Mouse (Mus musculus) heart, embryonic 14.5 days (tissue): ENCODE results near the gene Eif4g1. TPM values are rescaled to one million over a fixed set of nuclear protein-coding genes. Genes with fewer than 3 reads are reported as not detected.

ENCODE experiments used
- ATAC-seq: fragments of 200-750 bp; cut with Nextera tagmentation; 2 replicates; pipeline ENCODE4 v1.8.0; 2017; ENCODE audit warnings: low read depth, moderate TSS enrichment; ENCODE audit not compliant: insufficient number of reproducible peaks, insufficient read depth, low FRiP score
- H3K27ac ChIP-seq, 2 experiments: fragments of 200-500 bp in 1 of 2; fragments of 300-500 bp in 1 of 2; sonication (generic) in 1 of 2; replicated peaks in 1 of 2; 2 replicates each; pipeline ENCODE4 v1.5.1; 2012 to 2014; ENCODE audit warnings: low read depth in 2 of 2, low read length in 2 of 2, control low read depth in 1 of 2, mild to moderate bottlenecking in 1 of 2, mixed read lengths in 1 of 2; ENCODE audit not compliant: control insufficient read depth in 1 of 2, insufficient read depth in 1 of 2
- H3K27me3 ChIP-seq: fragments of 300-500 bp; sonication (generic); 2 replicates; pipeline ENCODE4 v1.6.1; 2014; ENCODE audit warnings: mild to moderate bottlenecking, low read length, control low read depth; ENCODE audit not compliant: control insufficient read depth, insufficient read depth
- H3K36me3 ChIP-seq: fragments of 300-500 bp; sonication (generic); 2 replicates; pipeline ENCODE4 v1.6.1; 2014; ENCODE audit warnings: mild to moderate bottlenecking, control low read depth, low read length, mixed read lengths; ENCODE audit not compliant: control insufficient read depth, insufficient read depth
- H3K4me1 ChIP-seq, 2 experiments: fragments of 200-500 bp in 1 of 2; fragments of 300-500 bp in 1 of 2; sonication (generic) in 1 of 2; 2 replicates each; pipeline ENCODE4 v1.6.1; 2012 to 2014; ENCODE audit warnings: low read length in 2 of 2, control low read depth in 1 of 2, mixed read lengths in 1 of 2; ENCODE audit not compliant: control insufficient read depth in 2 of 2, insufficient read depth in 2 of 2
- H3K4me2 ChIP-seq: fragments of 300-500 bp; sonication (generic); 2 replicates; pipeline ENCODE4 v1.6.1; 2014; ENCODE audit warnings: mild to moderate bottlenecking, low read length
- H3K4me3 ChIP-seq, 2 experiments: fragments of 200-500 bp in 1 of 2; fragments of 300-500 bp in 1 of 2; sonication (generic) in 1 of 2; 2 replicates each; pipeline ENCODE4 v1.5.1; 2012 to 2014; ENCODE audit warnings: low read length in 2 of 2, mild to moderate bottlenecking in 2 of 2, control low read depth in 1 of 2, low read depth in 1 of 2, moderate library complexity in 1 of 2; ENCODE audit not compliant: control insufficient read depth in 1 of 2, insufficient read depth in 1 of 2
- H3K9ac ChIP-seq: fragments of 300-500 bp; sonication (generic); 2 replicates; pipeline ENCODE4 v1.6.1; 2014; ENCODE audit warnings: mild to moderate bottlenecking, low read length
- H3K9me3 ChIP-seq: fragments of 300-500 bp; sonication (generic); 2 replicates; pipeline ENCODE4 v1.6.1; 2016; ENCODE audit warnings: low read length, control low read depth; ENCODE audit not compliant: control insufficient read depth
- WGBS: fragments of 180-500 bp; shearing (Covaris S2); extraction: QIAGEN DNeasy Blood & Tissue Kit; methylation state at CpG from one replicate; pipeline ENCODE4 v1.1.7; 2014; 5-methylcytosine and 5-hydroxymethylcytosine counted together
- polyA plus RNA-seq: library from polyadenylated mRNA; unstranded; fragments of >200 nt; fragmentation: Nextera tagmentation; extraction: Ambion mirVana; gene quantifications from 2 replicates; pipeline ENCODE4 v1.2.1, GENCODE M21; 2014

The Eif4g1 gene
- polyA plus RNA-seq, 1 experiment from 2014 or later, result 107 TPM

- no peaks in the 10 kb centered on the region for H3K27me3 ChIP-seq
- ATAC-seq, result no peak
- peaks cover 37% of the 10 kb centered on the region for H3K36me3 ChIP-seq
- 70% methylated on average over 19 of the region's 19 CpGs for WGBS
- H3K4me1 ChIP-seq, result peaks cover 2 to 5% of the 10 kb centered on the region in 2 experiments
- H3K9me3 ChIP-seq, result no peaks in the 10 kb centered on the region
- no peak overlapping the region for H3K9ac ChIP-seq
- H3K27ac ChIP-seq, result no peak overlapping the region
- H3K4me3 ChIP-seq, result no peak overlapping the region
- H3K4me2 ChIP-seq, result no peak overlapping the region
These were observed 41.0 kb downstream of the Eif4g1 start for GRCm38 (mm10) chr16:20708939-20709734.

GRCm38 (mm10) chr16:20710370-20710769 is 42.3 kb downstream of the Eif4g1 start:
- no peak overlapping the region for H3K4me2 ChIP-seq
- H3K4me3 ChIP-seq, result no peak overlapping the region
- no peak for ATAC-seq
- WGBS, result 94% methylated on average over 11 of the region's 11 CpGs
- H3K4me1 ChIP-seq, result peaks cover 7 to 15% of the 10 kb centered on the region in 2 experiments
- H3K36me3 ChIP-seq, result peaks cover 37% of the 10 kb centered on the region
- no peak overlapping the region for H3K9ac ChIP-seq
- H3K27ac ChIP-seq, result no peak overlapping the region
- no peaks in the 10 kb centered on the region for H3K9me3 ChIP-seq
- no peaks in the 10 kb centered on the region for H3K27me3 ChIP-seq

- ATAC-seq, result no peak
- H3K4me3 ChIP-seq, result no peak overlapping the region
- no peak overlapping the region for H3K27ac ChIP-seq
- no peak overlapping the region for H3K4me2 ChIP-seq
- 77% methylated on average over 4 of the region's 4 CpGs for WGBS
- no peaks in the 10 kb centered on the region for H3K27me3 ChIP-seq
- H3K4me1 ChIP-seq, result peaks cover 10 to 18% of the 10 kb centered on the region in 2 experiments
- no peak overlapping the region for H3K9ac ChIP-seq
- H3K9me3 ChIP-seq, result no peaks in the 10 kb centered on the region
- H3K36me3 ChIP-seq, result peaks cover 37% of the 10 kb centered on the region
These were observed 42.7 kb downstream of the Eif4g1 start for GRCm38 (mm10) chr16:20710810-20711209.

- Histone ChIP-seq H3K27me3 (no peaks in the 10 kb centered on the region), H3K4me3 (no peak overlapping the region), H3K4me1 (peaks cover 14 to 21% of the 10 kb centered on the region in 2 experiments), H3K36me3 (peaks cover 34% of the 10 kb centered on the region), H3K4me2 (no peak overlapping the region), H3K27ac (no peak overlapping the region), H3K9me3 (no peaks in the 10 kb centered on the region), H3K9ac (no peak overlapping the region)
- 78% methylated on average over 9 of the region's 9 CpGs for WGBS
- no peak for ATAC-seq
These were observed 44.1 kb downstream of the Eif4g1 start for GRCm38 (mm10) chr16:20712190-20712589.

GRCm38 (mm10) chr16:20712889-20713288 is 44.8 kb downstream of the Eif4g1 start:
- Histone ChIP-seq H3K4me1 (peaks cover 14 to 21% of the 10 kb centered on the region in 2 experiments), H3K9me3 (no peaks in the 10 kb centered on the region), H3K36me3 (peaks cover 34% of the 10 kb centered on the region), H3K27ac (no peak overlapping the region), H3K4me2 (no peak overlapping the region), H3K4me3 (no peak overlapping the region), H3K27me3 (no peaks in the 10 kb centered on the region), H3K9ac (no peak overlapping the region)
- ATAC-seq, result no peak
- 59% methylated on average over 7 of the region's 7 CpGs for WGBS

GRCm38 (mm10) chr16:20714307-20715080 is 46.4 kb downstream of the Eif4g1 start:
- peaks cover 24% of the 10 kb centered on the region for H3K36me3 ChIP-seq
- no peak overlapping the region for H3K9ac ChIP-seq
- no peak overlapping the region for H3K27ac ChIP-seq
- H3K4me3 ChIP-seq, result no peak overlapping the region
- peaks cover 17 to 27% of the 10 kb centered on the region in 2 experiments for H3K4me1 ChIP-seq
- H3K9me3 ChIP-seq, result no peaks in the 10 kb centered on the region
- 53% methylated on average over 11 of the region's 11 CpGs for WGBS
- no peak for ATAC-seq
- H3K4me2 ChIP-seq, result peak overlapping the region; percentile 96
- H3K27me3 ChIP-seq, result no peaks in the 10 kb centered on the region

GRCm38 (mm10) chr16:20715161-20715560 is 47.0 kb downstream of the Eif4g1 start:
- no peak overlapping the region for H3K27ac ChIP-seq
- H3K4me1 ChIP-seq, result peaks cover 17 to 27% of the 10 kb centered on the region in 2 experiments
- no peak for ATAC-seq
- peak overlapping the region; percentile 96 for H3K4me2 ChIP-seq
- no peaks in the 10 kb centered on the region for H3K9me3 ChIP-seq
- H3K36me3 ChIP-seq, result peaks cover 26% of the 10 kb centered on the region
- no peaks in the 10 kb centered on the region for H3K27me3 ChIP-seq
- H3K4me3 ChIP-seq, result peak overlapping the region in 1 of 2 experiments; percentile 63; a peak in 3 of 4 replicates
- peak overlapping the region; percentile 81 for H3K9ac ChIP-seq
- WGBS, result 76% methylated on average over 2 of the region's 2 CpGs
